Mouse (Mus musculus) cerebellum, postnatal 4 days (tissue): ENCODE data around the gene Trip12.

Experiments used
- DNase-seq, 2 experiments: peaks; one replicate each; pipeline ENCODE4 v3.0.0; 2022; ENCODE audit warnings: low spot score in 2 of 2, mixed read lengths in 1 of 2

The Trip12 gene

DNA sequence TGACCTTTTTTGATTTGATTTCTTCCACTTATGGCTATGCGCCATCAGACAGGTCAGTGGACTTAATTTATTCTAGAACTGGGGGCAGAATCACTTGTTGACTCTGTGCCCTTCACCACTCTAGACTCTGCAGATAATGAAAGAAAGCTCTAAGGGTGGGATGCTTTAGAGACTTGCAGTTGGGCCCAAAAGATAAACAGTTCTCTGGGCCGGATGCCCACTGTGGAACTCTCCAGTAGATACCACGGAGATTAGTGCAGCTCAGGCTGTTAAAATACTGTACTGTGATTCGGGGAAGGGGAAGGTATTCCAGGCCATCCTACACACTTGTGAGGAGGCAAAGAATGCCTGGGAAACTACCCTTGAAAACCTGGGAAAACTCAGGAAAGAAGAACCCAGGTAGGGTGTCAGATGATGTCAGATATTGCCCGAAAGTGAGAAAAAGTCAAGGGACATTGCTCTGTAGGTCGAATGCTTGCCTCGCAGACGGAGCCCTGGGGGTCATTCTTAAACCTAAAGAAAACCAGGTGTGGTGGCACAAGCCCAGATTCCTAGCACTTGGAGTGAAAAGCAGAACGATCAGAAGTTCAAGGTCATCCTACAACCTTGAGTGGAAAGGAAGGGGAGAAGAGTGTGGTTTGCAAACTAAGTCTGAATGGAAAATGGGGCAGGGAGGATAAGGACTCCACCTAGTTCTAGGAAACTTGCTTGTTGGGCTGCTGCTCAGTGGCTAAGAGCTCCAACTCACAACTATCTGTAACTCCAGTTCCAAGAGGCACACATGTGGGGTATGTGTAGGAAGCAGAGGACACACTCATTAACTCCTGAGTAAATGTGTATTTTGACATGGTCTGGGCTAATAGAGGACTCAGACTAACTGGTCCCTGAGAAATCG lies 20.3 kb upstream of the Trip12 start:
- no peak for DNase-seq

DNA sequence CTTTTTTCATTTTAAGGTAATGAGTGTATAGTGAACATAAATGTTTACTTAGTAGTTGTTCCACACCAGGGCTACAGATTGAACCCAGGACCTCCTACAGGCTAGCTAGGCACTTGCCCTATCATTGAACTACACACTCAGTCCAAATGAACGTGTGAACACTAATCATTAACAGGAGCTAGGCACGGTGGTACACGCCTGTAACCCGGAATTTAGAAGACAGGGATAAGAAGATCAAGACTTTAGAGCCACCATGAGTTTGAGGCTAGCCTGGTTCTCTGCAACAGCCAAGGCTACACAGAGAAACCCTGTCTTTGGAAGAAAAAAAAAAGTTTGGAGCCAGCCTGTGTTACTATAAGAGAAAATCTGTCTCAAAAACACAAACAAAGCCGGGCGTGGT lies 19.3 kb upstream of the Trip12 start:
- no peak for DNase-seq

DNA sequence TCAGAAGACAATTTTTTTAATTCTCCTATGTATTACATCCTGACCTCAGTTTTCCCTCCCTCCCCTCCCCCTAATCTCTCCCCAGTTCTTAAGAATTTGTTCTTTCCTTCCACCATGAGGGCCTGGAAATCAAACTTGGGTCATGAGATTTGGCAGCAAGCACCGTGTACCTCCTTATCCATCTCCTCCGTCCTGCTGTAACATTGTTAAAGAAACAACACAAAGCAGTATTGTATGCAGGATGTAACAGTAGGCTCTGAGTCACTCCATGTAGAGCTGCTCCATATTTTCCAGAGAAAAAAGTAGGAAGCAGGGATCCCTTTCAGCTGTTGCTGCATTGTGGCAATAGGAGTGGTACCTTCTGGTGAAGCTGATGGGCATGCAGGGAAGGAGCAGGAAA lies 15.4 kb upstream of the Trip12 start:
- no peak for DNase-seq

DNA sequence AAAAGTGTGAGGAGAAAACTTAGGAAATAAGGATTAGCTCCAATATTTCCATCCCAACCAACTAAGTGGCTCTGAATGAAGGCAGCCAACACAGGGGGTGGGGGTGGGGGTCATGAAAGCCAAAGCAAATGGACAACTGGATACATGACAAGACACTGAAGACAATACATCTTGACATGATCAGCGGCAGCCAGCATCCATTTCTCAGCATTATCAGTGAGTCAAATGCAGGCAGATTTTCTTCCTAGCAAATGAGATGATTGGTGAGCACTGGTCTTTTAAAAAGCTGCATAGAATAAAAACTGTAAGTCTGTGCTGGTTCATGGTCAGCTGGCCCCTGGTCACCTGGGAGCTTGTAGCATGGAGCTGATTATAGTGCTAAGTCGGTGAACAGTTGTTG lies 14.7 kb upstream of the Trip12 start:
- DNase-seq, result no peak

DNA sequence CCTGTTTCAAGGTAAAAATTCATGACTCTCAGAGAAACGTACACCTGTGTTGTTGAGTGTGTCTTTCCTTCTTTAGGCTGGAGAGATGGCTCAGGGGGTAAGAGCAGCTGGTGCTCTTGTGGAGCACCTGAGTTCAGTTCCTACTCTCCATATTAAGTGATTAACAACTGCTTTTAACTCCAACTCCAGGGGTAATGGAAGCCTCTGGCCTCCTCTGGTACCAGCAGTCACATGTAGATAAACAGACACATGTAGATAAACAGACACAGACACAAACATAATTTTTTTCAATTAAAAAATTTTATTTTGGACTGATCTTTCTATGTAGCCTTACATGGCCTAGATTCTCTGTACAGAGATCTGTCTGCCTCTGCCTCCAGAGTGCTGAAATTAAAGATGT lies 13.4 kb upstream of the Trip12 start:
- DNase-seq, result no peak

DNA sequence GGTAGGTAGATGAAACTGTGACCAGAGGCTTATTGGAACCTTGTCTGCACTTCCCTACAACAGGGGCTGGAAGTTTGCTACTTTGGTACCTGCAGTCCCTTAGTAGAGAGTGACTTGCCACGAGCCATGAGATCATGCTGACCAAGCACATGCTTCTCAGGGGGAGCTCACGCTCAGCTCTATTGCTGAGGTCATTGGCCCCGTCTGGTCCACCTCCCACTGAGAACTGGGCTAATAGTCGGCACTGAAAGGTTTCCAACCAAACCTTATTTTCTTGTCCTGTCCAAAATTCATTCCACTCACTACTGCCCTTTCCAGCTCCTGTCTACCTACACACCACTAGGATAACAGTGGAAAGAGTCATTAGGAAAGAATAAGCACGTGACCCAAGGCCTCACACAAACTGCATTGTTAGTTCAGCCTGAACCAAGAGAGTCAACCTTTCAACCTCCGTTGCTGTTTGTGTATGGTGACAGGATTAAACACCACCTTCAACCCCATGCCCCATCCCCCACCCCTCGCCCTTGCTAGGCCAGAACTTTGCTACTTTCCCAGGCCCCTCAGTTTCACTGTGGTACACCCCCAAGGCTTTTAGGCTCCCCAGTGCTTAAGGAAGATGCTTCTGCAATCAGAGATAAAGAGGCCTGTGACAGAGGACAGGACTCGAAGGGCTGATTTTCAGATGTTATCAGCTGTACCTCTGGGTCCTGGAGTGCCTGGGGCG lies 11.4 kb upstream of the Trip12 start:
- no peak for DNase-seq

DNA sequence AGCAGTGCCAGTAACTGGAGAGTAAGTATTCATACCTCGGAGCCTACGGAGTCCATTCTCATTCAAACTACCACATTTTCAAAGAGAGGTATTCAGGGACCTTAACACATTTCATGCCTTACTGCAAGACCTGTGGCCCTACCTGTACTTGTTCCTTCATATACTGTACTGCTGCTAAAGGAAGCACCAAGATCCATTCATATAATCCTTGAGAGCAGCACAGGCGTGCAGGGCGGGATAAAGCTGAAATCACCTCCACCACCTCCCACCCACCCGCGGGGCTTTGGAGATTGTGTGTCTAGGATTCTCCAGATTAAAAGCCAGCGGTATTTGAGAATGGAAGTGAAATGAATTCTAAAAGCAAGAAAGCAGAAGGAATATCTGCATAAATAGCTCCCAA lies 10.2 kb upstream of the Trip12 start:
- DNase-seq, result no peak

DNA sequence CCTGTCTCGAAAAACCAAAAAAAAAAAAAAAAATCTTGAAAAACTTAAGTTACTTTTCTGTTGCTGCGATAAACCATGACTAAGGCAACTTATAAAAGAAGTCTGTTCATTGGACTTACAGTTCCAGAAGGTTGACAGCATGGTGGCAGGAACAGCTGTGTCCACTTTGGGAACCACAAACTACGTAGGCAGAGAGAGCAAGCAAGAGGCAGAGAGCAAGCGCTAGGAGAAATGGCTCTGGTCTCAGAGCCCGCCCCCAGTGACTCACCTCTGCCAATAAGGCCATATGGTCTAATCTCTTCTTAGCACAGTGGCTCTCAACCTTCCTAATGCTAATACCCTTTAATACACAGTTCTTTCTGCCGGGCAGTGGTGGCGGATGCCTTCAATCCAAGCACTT lies 9.5 kb upstream of the Trip12 start:
- DNase-seq, result no peak

DNA sequence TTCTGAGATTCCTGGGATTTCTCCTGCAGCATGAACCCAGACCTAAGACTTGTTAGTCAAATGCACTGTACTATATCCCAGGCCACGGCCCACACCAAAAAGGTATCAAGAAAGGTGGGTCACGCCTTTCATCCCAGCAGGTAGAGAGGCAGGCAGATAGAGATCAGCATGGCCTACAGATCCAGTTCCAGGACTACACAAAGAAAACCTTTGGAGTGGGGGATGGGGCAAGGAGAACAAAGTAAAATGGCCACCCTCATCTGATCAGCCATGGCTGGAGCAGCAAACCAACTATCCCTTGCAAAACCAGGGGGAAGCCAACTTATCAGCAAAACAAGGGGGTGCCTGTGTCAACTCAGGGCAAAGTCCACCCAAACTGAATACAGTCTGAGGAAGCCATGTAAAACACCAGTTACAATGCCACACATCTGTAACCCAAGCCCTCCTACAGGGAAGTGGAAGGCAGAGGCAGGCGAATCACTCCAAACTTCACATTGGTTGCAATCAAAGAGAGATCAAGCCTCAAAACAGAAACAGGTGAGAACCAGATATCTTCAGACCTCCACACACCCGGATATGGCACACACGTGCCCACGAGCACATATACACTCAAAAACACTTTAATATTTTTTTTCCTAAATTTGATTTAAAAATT lies 8.6 kb upstream of the Trip12 start:
- DNase-seq, result no peak

DNA sequence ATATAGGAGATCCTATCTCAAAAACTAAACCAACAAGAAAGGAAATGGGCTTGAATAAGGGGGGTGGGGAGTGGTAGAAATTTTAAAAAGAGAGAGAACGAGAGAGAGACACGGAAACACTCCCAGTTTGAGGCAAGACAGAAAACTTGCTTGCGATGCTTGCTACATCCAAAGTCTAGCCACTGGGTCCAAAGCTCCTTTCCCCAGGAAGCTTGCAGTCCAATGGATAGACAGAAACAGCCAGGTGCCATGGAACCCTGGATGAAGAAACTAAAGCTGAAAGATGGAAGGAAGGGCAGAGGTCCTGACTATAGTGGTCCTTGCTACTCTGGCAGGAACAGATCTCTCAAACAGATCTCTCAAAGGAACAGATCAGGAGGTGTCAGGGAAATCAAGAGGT lies 8.0 kb upstream of the Trip12 start:
- no peak for DNase-seq

DNA sequence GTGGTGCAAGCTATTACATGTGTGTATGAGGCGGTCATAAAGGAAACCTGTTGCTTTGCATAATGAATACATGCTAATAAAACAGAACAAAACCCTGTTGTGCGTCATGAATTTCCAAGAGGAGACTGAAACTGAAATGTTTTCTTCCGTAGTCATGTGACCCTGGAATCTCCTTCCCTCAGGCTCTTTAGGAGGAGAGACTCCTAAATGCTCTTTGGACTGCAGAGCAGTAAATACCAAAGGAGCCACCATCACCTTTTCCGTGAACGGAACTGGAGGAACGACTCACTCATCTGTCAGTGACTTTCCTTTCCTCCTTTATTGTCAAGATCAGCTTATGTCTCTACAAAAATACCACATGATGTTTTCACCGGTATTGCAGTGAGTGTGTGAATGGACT lies 7.4 kb upstream of the Trip12 start:
- no peak for DNase-seq

DNA sequence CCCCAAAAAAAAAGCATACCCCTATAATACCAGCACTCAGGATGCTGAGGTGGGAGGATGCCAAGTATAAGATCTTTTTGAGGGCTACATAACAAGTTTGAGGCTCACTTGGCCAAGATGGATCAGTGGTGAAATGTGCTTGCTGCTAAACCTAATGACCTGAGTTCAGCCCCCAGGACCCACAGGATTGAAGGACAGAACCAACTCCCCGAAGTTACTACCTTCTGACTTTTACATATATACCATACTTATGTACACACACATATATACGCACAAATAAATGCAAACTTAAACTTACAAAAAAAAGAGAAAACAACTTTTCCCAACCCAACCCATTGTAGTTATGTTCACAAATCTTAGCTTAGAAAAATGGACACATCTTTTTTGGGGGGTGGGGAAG lies 3.0 kb upstream of the Trip12 start:
- DNase-seq, result no peak

DNA sequence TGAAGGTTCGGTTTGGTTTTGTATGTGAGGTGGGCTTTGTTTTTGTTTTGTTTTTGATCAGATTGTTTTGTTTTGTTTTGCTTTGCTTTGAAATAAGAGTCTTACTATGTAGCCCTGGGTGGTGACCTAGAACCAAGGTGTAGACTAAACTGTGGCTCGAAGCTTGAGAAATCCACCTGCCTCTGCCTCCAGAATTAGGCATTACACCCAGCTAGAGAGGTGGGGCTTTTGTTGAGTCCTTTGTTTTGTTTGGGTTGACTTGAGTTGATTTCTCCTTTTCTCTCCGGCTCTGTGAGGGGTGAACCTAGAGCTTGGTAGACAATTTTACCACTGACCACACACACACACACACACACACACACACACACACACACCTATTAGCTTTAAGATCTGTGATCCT lies 745 bp upstream of the Trip12 start:
- DNase-seq, result no peak

DNA sequence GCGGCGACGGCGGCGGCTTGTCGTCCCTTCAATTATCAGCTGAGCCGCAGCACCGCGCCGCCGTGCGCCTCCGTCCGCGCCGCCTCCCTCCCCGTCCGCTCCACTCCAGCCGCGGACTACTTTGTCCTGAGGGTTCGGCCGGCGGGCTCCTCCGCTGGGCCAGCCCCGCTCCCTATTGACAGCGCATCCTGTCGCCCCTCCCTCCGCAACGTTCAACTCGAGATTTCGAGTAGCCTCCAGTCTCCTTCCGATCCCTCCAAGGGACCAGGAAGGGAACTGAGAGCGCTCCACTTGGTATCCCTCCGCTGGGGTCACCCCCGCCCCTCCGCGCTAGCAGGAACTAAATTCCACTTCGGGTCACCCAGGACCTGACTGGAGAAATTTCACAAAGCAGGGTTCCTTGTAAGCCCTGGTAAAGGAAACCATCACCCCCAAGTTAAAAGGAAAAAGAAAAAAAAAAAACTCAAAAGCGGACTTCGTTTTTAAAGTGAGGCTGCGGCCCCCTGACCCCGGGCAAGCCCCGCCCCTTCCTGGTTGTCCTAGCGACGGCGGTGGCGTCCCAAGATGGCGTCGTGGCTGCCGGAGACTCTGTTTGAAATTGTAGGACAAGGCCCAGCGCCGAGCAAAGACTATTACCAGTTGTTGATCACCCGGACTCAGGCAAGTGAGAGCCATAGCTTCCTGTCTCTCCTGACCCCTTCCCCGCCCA lies 853 bp downstream of the Trip12 start, which contains the start of gene Fbxo36:
Gene Fbxo36 (plus strand): TSS at position 533 of the 709 bp plus-strand sequence.
- peak; percentile 78 to 91 for DNase-seq

DNA sequence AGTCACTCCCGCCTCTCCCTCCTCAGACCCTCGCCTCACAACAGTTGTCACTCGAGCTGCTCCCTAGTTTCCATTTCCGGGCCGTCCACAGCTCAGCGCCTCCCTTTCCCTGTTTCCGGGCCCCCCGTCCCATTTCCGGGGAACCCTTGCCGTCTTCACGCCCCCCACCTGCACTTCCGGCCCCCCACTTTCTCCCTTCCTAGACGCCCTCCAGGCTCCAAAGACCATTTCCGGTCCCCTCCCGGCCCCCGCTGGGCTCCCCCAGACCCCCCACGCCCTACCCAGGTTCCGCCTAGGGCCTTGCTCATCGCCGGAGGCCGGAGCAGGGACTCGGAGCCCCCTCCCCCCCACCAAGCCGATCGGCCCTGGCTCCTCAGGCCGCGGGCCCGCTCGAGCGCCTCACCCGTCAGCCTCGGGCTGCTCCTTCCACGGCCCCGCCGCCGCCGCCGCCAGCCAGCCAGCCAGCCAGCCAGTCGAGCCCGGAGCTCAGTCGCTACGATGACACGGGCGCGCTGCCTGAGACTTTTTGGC lies 1.6 kb downstream of the Trip12 start:
- peak; percentile 39 to 64 for DNase-seq

DNA sequence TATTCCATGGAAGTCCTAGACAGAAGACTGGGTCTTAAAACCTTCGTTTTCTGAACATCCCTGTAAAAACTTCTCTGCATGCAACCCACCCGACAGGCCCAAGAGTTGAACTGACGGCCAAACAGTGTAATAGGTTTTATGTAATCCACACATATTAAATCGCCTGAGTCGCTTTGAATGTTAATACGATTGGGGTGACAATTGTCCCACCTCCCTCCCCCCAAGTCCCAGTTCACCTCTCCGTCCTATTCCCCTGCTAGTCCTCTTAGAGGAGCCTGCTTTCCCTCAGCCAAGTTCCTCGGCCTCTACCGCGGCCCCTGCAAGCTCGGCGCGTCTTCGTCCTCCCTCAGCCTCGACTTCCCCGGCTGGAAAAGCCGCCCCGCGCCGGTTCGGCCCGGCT lies 2.2 kb downstream of the Trip12 start:
- no peak for DNase-seq

DNA sequence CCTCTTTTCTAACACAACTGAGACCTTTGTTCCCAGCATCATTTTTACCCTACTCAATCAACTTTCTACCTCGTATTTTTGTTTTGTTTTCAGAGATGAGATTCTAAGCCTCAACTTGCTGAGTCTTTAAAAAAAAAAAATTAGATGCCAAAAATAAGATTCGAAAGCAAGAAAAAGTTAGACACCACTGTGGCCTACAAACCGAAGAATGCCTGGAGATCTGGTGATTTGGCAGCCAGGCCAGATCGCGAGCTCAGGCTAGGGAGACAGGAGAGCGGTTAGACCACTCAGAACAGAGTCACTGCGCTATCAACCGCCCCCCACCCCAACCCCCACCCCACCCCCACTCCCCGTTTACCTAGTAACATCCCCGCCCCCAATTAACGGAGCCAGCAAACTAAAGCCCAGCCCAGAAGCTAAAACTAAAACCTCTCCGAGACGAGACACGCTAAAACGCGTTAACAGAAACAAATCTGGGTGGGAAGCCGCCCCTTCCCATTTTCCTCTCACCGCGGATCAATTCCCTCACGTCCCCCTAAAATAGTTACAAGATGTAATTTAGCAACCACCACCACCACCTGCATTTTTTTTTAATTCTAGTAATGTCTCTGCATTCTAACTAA lies 2.7 kb downstream of the Trip12 start:
- no peak for DNase-seq

DNA sequence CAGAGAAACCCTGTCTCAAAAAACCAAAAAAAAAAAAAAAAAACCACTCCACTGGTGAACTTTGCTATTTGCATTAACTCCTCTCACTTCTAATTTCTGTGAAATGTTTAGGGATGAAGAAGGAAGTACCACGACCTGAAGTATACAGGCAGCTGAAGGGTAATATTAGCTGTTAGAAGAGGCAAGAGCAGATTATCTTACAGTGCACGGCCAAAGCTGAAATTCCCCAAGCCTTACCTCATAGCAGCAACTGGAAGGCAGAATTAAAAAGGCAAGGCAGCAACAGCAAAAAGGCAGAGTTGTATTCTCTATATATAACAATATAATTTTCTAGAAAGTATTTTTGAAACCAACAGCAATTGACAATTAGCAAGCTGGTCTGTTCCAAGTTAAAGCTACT lies 15.2 kb downstream of the Trip12 start:
- DNase-seq, result no peak

DNA sequence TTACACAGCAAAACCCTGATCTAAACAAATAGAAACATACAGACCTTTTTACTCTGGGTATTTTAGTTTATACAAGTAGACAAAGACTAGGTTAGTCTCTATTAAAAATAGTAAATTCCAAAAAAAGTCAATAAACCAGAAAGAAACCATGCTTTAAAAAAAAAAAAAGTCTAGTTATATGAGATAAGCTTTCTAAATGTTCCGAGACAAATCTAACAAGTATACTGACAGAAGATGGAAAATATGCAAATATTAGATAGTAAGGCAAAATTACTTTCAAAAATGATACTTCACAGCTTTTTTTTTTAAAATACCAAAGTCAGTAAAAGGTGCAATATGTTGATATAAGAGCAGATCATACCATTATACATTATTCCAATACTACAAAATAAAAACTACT lies 22.7 kb downstream of the Trip12 start:
- no peak for DNase-seq

DNA sequence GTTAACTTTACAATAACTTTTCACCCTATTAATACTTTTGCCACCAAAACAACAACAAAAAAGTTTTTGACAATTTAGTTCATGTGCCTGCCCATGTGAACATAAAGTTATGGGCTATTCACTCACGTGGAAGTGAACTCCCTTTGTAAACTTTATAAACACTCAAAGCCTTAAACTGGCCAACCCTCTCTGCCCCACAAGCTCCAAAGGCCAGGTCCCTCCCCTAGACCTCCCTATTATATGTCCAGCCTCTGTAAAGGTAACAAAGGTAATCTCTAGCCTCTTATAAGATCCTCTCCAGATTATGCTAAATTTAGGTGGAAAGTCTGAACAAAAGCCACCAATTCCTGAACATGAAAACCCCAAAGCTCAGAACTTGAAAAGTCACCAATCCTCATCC lies 36.5 kb downstream of the Trip12 start:
- DNase-seq, result no peak

DNA sequence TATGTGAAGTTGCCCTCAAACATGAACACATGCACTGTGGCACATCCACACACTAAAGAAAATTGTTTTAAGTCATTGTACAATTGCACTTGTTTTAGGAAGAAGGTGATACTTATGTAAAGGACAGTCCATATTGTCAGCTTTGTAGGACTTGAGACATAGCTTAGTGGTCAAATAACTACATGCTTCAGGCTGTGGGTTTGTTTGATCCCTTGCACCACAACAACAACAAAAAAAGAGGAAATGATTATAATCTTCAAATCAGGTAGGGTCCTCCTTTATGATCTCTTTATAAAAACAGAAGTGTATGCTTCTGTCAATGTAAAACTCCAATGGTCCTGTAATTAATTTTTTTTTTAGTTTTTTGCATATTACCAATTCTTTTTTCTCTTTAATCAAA lies 41.1 kb downstream of the Trip12 start:
- DNase-seq, result no peak
